Mouse (Mus musculus) Muller cell, postnatal 12 days (primary cell): ENCODE results near the gene Tex9.
A peak's percentile ranks its signal among the peaks of the same experiment; 100 is the strongest.
"Not testable (repeated sequence)": the region's sequence is repeated elsewhere in the genome, so short reads cannot be mapped to it uniquely, and the experiment has no call there.

Experiments used
- DNase-seq: peaks from one replicate; pipeline ENCODE4 v3.0.0-alpha.2; 2015; ENCODE audit errors: inconsistent ontology term

The Tex9 gene

DNA sequence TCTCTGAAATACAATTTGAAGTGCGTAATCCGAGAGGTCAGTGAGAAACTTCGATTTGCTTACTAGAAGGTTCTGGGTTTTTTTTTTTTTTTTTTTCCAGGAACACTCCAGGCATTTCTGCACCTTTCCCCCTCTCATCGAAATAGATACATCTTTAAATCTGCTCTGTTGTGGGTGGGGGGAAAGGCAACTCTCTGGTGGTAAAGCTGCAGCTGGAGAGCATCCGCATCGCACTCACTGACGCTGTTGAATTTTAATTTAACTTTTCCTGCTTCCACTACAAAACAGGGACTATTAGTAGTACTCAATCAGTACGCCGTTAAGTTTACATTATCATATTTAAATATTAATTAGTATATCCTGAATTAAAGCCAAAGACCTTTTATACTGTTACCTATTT, 53.3 kb downstream of the Tex9 start:
- no peak for DNase-seq

GRCm38 (mm10) chr9:72437822-72438701, 54.0 kb downstream of the Tex9 start, which contains the start of gene Mns1:
Mns1 (plus strand) TSS chr9:72438011.
- peak; percentile 90 for DNase-seq

DNA sequence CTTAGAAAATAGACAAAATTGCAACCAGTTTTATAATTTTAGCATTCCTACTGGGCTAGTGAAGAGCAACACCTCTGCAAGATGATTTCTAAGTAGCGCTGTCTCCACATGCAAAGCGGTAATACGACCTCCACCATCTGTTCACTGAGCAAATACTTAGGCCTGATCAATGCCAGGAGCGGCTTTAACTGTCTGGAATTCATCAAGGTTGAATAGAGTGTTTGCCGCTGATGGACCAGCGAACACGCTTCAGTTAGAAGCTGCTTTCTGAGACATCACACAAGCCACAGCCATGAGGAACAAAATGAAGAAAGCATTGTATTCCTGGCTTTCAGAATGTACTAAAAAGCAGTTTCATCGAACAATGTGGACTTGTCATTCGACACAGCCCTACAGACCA, 57.1 kb downstream of the Tex9 start:
- no peak for DNase-seq

GRCm38 (mm10) chr9:72427861-72428260, 64.2 kb downstream of the Tex9 start:
- no peak for DNase-seq

DNA sequence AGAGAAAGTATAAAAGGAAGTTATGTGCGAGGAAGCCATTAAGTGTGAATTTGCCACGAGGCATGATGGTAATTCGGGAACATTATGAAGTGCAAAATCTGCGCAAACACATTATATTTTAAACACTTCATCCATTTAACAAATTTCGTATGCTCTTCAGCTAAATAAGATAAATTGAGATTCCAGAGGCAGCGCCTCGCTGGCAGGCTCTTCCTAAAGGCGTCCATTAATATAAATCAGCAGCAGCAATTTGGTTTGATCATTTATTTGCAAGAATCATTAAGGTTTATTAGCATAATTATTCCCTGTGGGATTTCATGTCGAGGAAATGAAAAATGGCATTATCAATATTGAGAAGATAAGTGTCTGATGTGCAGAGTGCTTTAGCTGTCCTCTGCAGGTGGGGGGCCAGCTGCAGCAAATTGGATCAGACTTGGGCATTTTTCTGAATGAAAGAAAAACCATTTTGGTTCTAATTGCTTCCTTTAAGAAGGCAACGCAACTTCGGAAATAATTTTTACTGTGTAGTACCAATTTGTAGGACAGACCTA, 66.6 kb downstream of the Tex9 start:
- DNase-seq = no peak

GRCm38 (mm10) chr9:72422753-72423152, 69.3 kb downstream of the Tex9 start:
- no peak for DNase-seq

GRCm38 (mm10) chr9:72422284-72422683, 69.7 kb downstream of the Tex9 start:
- DNase-seq = no peak

DNA sequence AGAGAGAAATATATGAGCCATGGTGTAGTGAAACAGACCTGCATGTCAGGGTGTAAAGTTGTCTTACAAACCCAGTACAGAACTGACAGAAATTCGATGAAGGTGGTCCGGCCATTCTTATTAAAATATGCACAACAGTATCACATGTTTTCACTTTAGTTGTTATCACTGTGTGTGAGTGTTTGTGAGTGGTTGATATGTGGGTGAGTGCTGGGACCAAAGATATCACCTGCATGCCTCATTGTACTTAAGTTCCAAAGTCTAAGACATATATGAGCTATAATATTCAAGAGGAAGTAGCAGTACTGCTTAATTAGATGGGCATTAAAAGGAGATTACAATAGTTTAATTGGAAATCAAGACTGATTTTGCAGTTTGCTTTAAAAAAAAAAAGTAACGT, 71.5 kb downstream of the Tex9 start:
- DNase-seq = no peak

GRCm38 (mm10) chr9:72418443-72418842, 73.6 kb downstream of the Tex9 start:
- no peak for DNase-seq

DNA sequence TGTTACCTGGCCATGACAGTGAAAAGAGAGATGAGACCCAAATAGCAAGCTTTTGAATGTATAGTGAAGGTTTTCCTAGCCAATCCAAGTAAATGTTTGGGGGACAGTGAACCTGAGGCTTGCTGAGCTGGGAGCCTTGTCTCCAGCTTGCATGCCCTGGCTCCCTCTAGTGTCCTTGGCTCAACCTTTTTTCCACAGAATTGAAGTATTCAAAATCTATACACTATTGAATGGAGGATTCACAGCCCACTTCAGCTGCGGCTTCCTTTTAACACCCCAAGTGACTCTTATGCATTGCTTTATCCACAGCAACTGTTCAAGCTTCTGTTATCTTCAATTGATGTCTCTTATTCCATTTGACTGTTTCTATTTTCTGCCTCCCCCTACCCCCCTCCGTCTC, 80.3 kb downstream of the Tex9 start:
- no peak for DNase-seq

GRCm38 (mm10) chr9:72409381-72410225, 82.4 kb downstream of the Tex9 start:
- DNase-seq = no peak

DNA sequence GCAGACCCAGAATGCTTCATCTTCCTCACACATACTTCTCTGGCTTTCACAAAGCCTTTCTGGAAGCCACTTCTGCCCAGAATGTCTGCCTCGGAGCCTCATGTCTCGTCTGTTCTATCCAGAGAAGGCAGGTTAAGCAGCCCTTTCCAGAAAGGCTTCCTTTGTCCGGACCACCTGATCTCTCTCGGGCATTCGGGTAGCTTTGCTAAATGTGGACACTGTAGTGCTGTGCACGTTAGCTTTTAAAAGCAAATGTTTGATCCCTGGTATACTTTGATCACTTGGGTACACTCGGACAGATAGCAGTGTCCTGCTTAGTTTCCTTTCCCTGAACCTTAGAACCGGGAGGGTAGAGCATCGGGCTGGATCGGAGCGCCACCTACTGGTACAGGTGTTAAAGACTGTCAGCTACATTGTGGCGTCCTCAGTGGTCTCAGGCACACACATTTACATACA, 83.9 kb downstream of the Tex9 start:
- peak; percentile 80 for DNase-seq

DNA sequence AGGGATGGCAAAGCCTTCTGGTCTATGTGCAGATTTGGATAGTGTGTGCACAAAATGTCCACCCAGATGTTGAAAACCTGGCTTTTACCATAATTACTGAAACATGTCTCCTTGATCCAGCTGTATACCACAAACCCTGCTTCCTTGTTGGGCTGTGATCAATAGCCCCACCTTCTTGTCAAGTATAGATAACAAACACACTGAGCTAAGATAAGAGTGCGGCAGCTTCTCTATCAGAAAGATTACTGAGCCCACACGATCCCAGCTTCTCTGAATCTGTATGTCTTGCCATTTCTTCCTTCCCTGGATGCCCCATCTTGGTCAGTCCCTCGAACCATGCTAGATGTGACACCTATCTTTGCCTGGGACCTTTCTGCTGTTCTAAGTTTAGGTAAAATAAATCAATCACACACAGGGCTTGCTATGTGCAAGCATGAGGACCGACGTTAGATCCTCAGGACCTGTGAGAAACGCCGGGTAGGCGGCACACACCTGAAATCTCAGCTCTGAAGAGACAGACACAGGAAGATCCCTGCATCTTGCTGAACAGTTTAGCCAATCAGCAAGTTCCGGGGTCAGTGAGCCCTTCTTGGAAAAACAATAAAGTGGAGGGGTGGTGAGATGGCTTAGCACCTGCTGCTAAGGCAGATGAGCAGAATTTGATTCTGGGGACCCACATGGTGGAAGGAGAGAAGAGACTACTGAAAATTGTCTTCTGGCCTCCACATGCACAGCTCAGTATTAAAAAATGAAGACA, 86.0 kb downstream of the Tex9 start:
- DNase-seq = no peak

GRCm38 (mm10) chr9:72404934-72405333, 87.1 kb downstream of the Tex9 start:
- DNase-seq = no peak

DNA sequence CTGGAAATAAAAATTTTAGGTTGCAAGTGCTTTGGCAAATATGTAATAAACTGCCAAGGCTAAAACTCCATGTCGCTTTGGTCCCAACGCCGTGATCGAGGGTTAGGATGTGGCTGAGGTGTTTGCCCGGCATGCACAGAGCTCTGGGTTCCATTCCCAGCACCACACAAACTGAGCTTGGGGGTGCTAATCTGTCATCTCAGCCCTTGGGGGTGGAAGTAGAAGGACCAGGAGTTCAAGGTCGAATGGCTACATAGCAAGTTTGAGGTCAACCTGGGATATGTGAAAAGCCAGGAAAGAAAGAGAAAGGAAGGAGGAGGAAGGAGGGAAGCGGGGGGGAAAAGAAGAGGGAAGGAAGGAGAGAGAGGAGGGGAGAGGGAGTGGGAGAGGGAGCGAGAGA, 87.6 kb downstream of the Tex9 start:
- no peak for DNase-seq

- DNase-seq = no peak
Measured at GRCm38 (mm10) chr9:72403421-72403820, 88.6 kb downstream of the Tex9 start.

- DNase-seq = not testable (repeated sequence)
Measured at GRCm38 (mm10) chr9:72401769-72402168, 90.2 kb downstream of the Tex9 start.
